Mouse (Mus musculus) liver, embryonic 14.5 days (tissue): ENCODE data around the gene Cep95.

Experiments used
- CTCF ChIP-seq: IDR thresholded peaks from 2 replicates; pipeline ENCODE4 v1.5.1; 2016; ENCODE audit warnings: antibody characterized with exemption, low read depth, control low read depth
- EP300 ChIP-seq: IDR thresholded peaks from 2 replicates; pipeline ENCODE4 v1.6.1; 2016; ENCODE audit warnings: antibody characterized with exemption, low read depth

DNA sequence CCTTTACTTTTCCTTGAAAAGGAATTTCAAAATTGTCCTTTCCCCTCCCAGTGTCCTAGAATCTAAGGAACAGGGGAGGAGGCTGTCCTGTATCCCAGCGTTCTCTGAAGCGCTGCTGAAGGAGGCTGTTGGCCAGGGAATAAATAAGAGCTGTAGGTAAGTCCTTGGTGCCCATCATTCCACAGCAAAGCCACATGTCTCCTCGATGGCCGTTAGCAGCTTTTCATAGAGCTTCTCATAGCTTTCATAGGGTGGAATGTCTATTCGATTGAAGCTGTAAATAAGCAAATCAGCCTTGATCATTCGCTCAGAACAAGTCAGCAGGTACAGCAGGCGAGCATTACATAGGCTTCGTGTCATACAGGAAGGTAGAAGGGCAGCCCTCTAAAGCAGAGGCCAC, 33.4 kb downstream of the Cep95 start:
- TF ChIP-seq CTCF, result no peak
- TF ChIP-seq EP300, result no peak
